Mouse (Mus musculus): ENCODE measurements at regions not wholly inside any gene's neighbourhood (a gene's known extent, or its start where the extent isn't known, plus 50 kb on each side); places are given as distances from the start of the nearest gene placed in this dataset.

DNA sequence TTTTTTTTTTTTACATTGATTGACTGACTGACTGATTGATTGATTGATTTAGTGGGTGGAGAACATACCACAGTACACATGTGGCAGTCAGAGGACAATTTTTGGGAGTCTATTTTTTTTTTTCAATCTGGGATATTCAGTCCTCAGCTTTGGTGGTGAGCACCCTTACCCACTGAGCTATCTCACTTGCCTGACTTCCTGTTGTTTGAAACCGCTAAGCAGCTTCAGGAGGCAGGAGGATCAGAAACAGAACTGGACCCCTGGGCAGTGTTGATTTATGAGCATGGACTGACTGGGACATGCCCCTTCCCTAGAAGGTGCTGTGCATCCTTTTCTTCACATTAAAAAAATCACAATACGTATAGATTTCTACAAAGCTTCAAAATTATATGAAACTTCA is 78.3 kb upstream of the Hdac4 start:
- Histone ChIP-seq H3K27ac (replicated peaks; ENCODE audit: low read depth, low read length) (no peak overlapping the region), H3K4me1 (ENCODE audit: control insufficient read depth, insufficient read depth, low read length) (no peaks in the 10 kb centered on the region), H3K4me2 (replicated peaks; ENCODE audit: low read depth, low read length, severe bottlenecking) (no peak overlapping the region), H3K9me3 (ENCODE audit: control insufficient read depth, low read length) (no peaks in the 10 kb centered on the region), H3K36me3 (ENCODE audit: control insufficient read depth, insufficient read depth, low read length) (no peaks in the 10 kb centered on the region), H3K27me3 (ENCODE audit: control insufficient read depth, insufficient read depth, low read length) (no peaks in the 10 kb centered on the region), H3K4me3 (replicated peaks; ENCODE audit: low read length) (no peak overlapping the region), H3K9ac (ENCODE audit: low read depth, low read length, severe bottlenecking) (no peak overlapping the region)
- DNase-seq (ENCODE audit: low spot score) (no peak), ATAC-seq (ENCODE audit: low FRiP score, low read depth) (no peak)
- TF ChIP-seq POLR2A (IDR thresholded peaks at IDR 0.05; ENCODE audit: borderline replicate concordance, extremely low read depth, insufficient read depth, insufficient read length) = no peak
- WGBS = 64% methylated on average over 2 of the region's 2 CpGs

DNA sequence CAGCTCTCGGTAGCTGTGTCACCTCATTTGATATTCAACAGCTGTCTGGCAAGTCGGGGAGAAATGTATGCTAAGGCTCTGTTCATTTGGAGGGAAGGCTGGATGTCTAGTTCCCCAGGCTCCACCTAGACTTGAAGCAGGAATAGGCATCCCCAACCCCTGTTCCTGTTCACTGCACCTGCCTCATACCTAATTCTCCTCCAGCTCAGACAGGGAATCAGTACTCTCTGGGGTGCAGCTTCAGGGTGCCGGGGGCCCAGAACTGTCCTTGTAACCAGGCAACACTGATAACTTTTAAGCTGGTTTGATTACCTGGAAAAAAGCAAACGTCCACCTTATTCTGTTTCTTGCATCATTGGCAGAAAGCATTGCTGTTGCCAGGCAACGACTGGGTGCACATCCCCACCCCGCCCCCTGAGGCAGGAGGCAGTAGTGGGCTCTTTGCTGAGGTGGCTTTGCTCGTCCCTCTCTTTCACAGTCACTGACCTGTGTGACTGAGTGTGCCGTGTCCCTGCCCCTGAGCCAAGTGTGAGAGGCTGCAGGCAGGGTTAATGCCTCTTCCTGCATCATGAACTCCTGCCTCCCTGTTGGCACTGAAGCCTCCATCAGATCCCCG is 76.3 kb upstream of the Hdac4 start:
- Histone ChIP-seq H3K9ac (ENCODE audit: low read depth, low read length, severe bottlenecking) (no peak overlapping the region), H3K9me3 (ENCODE audit: control insufficient read depth, low read length) (no peaks in the 10 kb centered on the region), H3K4me2 (replicated peaks; ENCODE audit: low read depth, low read length, severe bottlenecking) (no peak overlapping the region), H3K27ac (replicated peaks; ENCODE audit: low read depth, low read length) (no peak overlapping the region), H3K27me3 (ENCODE audit: control insufficient read depth, insufficient read depth, low read length) (no peaks in the 10 kb centered on the region), H3K4me3 (replicated peaks; ENCODE audit: low read length) (no peak overlapping the region), H3K4me1 (ENCODE audit: control insufficient read depth, insufficient read depth, low read length) (no peaks in the 10 kb centered on the region), H3K36me3 (ENCODE audit: control insufficient read depth, insufficient read depth, low read length) (no peaks in the 10 kb centered on the region)
- TF ChIP-seq POLR2A (IDR thresholded peaks at IDR 0.05; ENCODE audit: borderline replicate concordance, extremely low read depth, insufficient read depth, insufficient read length) = no peak
- no peak for ATAC-seq (ENCODE audit: low FRiP score, low read depth)
- 71% methylated on average over 9 of the region's 9 CpGs for WGBS
- no peak for DNase-seq (ENCODE audit: low spot score)

DNA sequence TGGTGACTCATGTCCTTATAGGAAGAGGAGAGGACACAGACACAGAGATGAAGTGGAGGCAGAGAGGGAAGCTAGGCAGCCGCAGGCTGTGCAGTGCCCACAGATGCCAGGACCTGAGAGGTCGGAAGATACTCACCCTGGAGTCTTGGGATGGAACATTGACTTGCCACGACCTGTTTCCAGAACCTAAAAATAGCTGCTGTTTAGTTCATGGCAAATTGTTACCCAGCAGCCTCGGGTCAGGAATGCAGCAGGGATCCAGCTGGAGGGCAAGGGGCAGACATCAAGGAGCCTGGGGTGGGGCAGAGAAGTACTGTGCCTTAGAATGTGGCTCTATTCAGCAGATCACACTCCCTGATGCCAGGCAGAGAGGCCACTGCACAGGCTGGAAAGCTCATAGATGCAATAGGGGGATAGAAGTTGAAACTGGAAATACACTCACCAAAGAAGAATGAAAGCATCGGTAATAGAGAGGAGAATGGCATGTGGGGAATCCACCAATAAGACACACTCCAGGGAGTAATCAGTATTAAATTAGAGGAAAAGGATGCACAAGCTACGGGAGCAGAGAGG is 75.1 kb upstream of the Hdac4 start:
- Histone ChIP-seq H3K27me3 (ENCODE audit: control insufficient read depth, insufficient read depth, low read length) (no peaks in the 10 kb centered on the region), H3K36me3 (ENCODE audit: control insufficient read depth, insufficient read depth, low read length) (no peaks in the 10 kb centered on the region), H3K9me3 (ENCODE audit: control insufficient read depth, low read length) (no peaks in the 10 kb centered on the region), H3K27ac (replicated peaks; ENCODE audit: low read depth, low read length) (no peak overlapping the region), H3K4me3 (replicated peaks; ENCODE audit: low read length) (no peak overlapping the region), H3K9ac (ENCODE audit: low read depth, low read length, severe bottlenecking) (no peak overlapping the region), H3K4me1 (ENCODE audit: control insufficient read depth, insufficient read depth, low read length) (no peaks in the 10 kb centered on the region), H3K4me2 (replicated peaks; ENCODE audit: low read depth, low read length, severe bottlenecking) (no peak overlapping the region)
- DNase-seq (ENCODE audit: low spot score) (no peak), ATAC-seq (ENCODE audit: low FRiP score, low read depth) (no peak)
- 44% methylated on average over 6 of the region's 6 CpGs for WGBS
- TF ChIP-seq POLR2A (IDR thresholded peaks at IDR 0.05; ENCODE audit: borderline replicate concordance, extremely low read depth, insufficient read depth, insufficient read length) = no peak

DNA sequence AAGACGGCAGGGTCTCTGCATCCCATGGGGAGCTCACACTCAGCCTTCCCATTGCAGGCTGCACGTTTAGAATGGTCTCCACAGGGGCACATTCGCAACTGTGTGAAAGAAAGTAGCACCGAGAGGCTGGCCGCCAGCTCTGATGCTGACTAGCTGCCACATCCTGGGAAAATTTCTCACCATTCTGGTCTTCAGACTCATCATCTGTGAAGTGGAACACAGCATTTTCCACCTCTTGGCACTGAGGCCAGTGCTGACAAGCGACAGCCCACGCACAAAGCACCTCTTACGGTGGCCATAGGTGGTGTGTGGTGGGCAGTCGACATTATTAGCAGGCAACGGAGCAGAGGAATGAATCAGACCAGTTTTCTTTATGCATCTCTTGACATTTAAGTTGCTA is 74.0 kb upstream of the Hdac4 start:
- Histone ChIP-seq H3K27me3 (ENCODE audit: control insufficient read depth, insufficient read depth, low read length) (no peaks in the 10 kb centered on the region), H3K4me3 (replicated peaks; ENCODE audit: low read length) (no peak overlapping the region), H3K27ac (replicated peaks; ENCODE audit: low read depth, low read length) (no peak overlapping the region), H3K9me3 (ENCODE audit: control insufficient read depth, low read length) (no peaks in the 10 kb centered on the region), H3K4me1 (ENCODE audit: control insufficient read depth, insufficient read depth, low read length) (no peaks in the 10 kb centered on the region), H3K9ac (ENCODE audit: low read depth, low read length, severe bottlenecking) (no peak overlapping the region), H3K36me3 (ENCODE audit: control insufficient read depth, insufficient read depth, low read length) (no peaks in the 10 kb centered on the region), H3K4me2 (replicated peaks; ENCODE audit: low read depth, low read length, severe bottlenecking) (no peak overlapping the region)
- 53% methylated on average over 10 of the region's 10 CpGs for WGBS
- no peak for TF ChIP-seq POLR2A (IDR thresholded peaks at IDR 0.05; ENCODE audit: borderline replicate concordance, extremely low read depth, insufficient read depth, insufficient read length)
- DNase-seq (ENCODE audit: low spot score) (no peak), ATAC-seq (ENCODE audit: low FRiP score, low read depth) (no peak)

DNA sequence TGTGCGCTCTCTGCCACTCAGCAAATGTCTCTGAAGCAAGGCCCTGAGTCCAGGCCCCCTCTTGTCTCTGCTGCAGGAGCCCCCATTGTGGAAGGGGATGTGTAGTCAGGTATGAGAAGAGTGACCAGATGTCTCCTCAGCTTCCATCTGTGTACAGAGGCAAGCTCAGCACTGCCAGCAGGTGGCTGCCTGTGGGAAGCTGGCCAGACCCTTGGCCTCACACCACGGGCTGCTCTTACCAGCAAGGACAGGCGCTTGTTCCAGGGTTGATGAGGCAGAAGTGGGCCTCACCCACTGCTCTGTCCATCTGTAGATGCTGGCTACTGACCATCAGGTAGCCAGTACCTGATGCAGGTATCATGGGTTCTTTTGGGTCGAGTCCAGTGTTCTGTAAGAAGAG is 69.4 kb upstream of the Hdac4 start:
- no peak overlapping the region for H3K9ac ChIP-seq (ENCODE audit: low read depth, low read length, severe bottlenecking)
- DNase-seq (ENCODE audit: low spot score) (no peak), ATAC-seq (ENCODE audit: low FRiP score, low read depth) (no peak)
- H3K4me3 ChIP-seq (replicated peaks; ENCODE audit: low read length) = no peak overlapping the region
- H3K4me1 ChIP-seq (ENCODE audit: control insufficient read depth, insufficient read depth, low read length) = no peaks in the 10 kb centered on the region
- no peak overlapping the region for H3K4me2 ChIP-seq (replicated peaks; ENCODE audit: low read depth, low read length, severe bottlenecking)
- TF ChIP-seq POLR2A (IDR thresholded peaks at IDR 0.05; ENCODE audit: borderline replicate concordance, extremely low read depth, insufficient read depth, insufficient read length) = no peak
- no peaks in the 10 kb centered on the region for H3K27me3 ChIP-seq (ENCODE audit: control insufficient read depth, insufficient read depth, low read length)
- WGBS = 87% methylated on average over 4 of the region's 4 CpGs
- H3K9me3 ChIP-seq (ENCODE audit: control insufficient read depth, low read length) = no peaks in the 10 kb centered on the region
- H3K36me3 ChIP-seq (ENCODE audit: control insufficient read depth, insufficient read depth, low read length) = no peaks in the 10 kb centered on the region
- H3K27ac ChIP-seq (replicated peaks; ENCODE audit: low read depth, low read length) = no peak overlapping the region

All from limb, embryonic 14.5 days (tissue).